Mouse (Mus musculus) bone marrow, adult 2 months (tissue): ENCODE results near the gene Col8a2.

Experiments used
- CTCF ChIP-seq: fragments of 200-500 bp; IDR thresholded peaks from 2 replicates; pipeline ENCODE4 v1.5.1; 2011; ENCODE audit warnings: low read length, control low read depth; ENCODE audit not compliant: control insufficient read depth, insufficient read depth
- POLR2A ChIP-seq: fragments of 200-500 bp; IDR thresholded peaks from 2 replicates; pipeline ENCODE4 v1.6.1; 2011; ENCODE audit warnings: low read depth, mild to moderate bottlenecking, control low read depth, low read length, borderline replicate concordance; ENCODE audit not compliant: control insufficient read depth

DNA sequence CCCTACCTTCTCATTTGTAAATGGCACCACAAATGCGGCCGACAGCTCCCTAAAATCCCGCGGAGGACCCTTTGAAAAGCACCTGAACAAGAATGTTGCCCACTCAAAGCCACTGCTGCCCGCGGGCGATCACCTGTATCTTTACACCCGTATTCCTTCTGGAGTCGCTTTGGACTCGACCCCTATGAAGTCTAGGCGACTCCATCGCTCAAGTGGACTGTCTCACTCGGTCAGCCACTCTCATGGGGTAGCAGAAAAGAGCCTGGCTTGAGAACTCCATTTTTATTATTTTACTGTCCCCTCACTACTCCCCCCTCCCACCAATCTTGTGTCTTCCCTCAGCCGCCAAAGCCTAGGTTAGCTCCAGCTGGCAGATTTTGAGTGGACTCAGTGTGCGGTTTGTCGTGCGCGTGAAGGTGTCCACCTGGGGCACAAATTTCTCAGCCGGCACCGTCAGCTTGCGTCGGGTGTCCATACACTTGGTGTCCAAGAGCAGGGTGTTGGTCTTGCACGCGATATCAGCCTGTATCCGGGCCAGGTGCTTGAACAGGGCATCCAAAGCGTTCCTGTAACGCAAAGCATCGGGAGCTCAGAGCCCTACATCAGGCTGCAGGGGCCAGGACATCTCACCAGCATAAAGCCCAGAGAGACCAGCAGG is 35.4 kb downstream of the Col8a2 start:
- TF ChIP-seq CTCF (no peak), POLR2A (no peak)
